Mouse (Mus musculus): ENCODE measurements at regions not wholly inside any gene's neighbourhood (a gene's known extent, or its start where the extent isn't known, plus 50 kb on each side); places are given as distances from the start of the nearest gene placed in this dataset.

- DNase-seq (ENCODE audit: low spot score in 2 of 2) = no peak
These were observed 183.1 kb downstream of the Fgf9 start for GRCm38 (mm10) chr14:58253369-58253968.

GRCm38 (mm10) chr14:58225869-58226268 is 155.5 kb downstream of the Fgf9 start:
- no peak for DNase-seq (ENCODE audit: low spot score in 2 of 2)

DNA sequence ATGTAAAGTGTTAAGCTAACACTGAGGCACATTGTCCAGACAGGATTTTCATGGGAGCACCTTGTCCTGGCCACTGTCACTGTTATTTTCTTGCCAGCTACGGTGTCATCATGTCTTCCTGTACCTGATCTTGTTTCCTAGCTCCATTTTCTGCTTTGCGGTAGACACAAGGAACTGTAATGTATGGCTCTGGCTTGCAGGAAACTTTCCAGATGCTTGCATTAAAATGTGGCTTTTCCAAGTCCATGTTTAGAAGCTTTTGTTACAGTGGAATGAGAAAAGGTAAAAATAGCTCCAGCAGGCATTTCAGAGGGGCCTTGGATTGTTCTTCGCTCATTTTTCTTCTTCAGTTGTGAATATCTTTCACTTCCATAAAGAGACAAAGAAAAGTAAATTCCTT is 154.1 kb downstream of the Fgf9 start:
- DNase-seq (ENCODE audit: low spot score in 2 of 2) = no peak

DNA sequence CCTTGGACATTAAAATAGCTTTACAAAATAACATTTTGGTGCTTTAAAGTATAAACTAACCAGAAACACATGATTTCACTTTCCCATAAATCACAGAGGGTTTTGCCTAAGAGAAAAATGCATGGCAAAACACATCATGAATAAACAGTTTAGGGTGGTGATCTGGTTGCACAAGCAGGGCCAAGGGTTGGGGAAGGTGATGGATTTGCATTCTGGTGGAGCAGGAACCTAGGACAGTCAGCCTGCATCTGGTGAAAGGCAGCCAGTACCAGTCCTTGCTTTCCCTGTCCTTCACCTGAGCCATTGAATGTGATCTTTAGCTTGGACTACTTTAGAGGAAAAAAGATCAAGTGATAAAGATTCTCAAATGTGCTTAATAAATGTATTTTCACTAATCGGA is 138.1 kb downstream of the Fgf9 start:
- DNase-seq (ENCODE audit: low spot score in 2 of 2) = no peak

GRCm38 (mm10) chr14:58202607-58203295 is 132.4 kb downstream of the Fgf9 start:
- DNase-seq (ENCODE audit: low spot score in 2 of 2) = no peak

DNA sequence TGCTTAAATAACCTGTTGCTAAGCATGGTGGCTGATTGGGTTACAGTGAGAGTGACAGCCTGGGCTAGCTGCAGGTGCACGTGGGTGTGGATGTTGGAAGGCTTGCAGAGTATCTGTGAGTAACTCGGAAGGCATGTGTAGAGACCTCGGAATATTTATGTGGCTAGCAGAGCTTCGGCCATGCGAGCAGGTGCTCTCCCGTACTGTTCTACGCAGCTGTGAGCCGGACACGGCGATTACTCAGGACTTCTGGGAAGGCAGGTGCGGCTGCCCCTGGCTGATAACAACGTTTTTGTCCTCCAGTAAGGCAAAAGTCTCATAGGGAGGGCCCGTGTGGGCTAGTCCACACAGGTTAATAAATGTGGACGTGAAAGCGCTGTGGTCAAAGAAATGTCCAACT is 119.6 kb downstream of the Fgf9 start:
- no peak for DNase-seq (ENCODE audit: low spot score in 2 of 2)

- DNase-seq (ENCODE audit: low spot score in 2 of 2) = no peak
These were observed 112.5 kb downstream of the Fgf9 start for GRCm38 (mm10) chr14:58182869-58183268.

GRCm38 (mm10) chr14:58180724-58181123 is 110.4 kb downstream of the Fgf9 start:
- DNase-seq (ENCODE audit: low spot score in 2 of 2) = no peak

DNA sequence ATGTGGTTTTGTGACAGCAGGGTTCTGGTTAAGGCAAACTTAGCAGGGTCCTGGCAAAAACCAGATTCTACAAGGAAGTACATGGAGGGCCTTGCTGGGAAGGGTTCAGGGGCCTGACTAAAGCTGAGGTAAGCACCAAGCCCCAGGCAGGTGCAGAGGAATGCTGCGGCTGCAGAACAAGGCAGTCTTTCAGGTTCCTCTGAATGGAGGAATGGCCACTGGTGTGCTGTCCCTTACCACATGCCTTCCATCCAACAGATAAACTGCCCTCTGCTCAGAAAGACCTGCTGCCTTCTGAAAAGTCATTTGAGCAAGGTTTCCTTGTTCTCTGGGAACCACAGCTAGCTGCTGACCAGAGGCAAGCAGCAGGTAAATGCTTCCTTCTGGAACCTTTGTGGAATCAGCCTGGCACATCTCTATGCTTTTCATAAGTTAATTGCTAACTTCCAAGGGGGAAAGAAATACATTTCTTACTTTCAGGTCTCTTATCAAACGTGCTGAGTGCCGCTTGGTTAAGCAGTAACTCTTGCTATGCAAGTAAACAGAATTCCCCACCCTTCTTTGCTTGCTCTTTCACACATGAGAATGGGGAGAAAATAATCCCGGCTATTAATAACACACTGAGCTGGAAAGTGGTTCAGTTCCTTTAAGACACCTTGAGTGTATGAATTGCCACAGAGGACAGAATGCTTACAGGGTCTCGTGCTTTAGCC is 105.5 kb downstream of the Fgf9 start:
- no peak for DNase-seq (ENCODE audit: low spot score in 2 of 2)

DNA sequence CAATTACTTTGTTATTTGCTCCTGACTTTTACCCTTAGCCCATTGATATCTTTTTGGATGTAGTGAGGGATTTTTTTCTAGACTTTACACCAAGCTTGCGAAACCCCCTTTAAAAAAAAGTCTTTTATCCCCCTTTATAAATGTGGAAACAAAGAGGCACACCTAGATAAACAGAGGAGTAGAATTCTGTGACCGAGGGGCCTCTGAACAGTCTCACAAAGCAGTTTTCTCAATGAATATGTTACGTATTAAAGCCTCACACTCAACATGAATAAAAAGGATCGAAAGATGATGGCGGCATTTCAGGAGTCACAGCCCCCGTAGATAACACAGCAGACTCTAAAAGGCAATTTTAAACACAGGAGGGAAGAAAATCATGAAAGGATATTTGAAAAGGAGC is 104.2 kb downstream of the Fgf9 start:
- no peak for DNase-seq (ENCODE audit: low spot score in 2 of 2)

- DNase-seq (ENCODE audit: low spot score in 2 of 2) = no peak
These were observed 98.6 kb downstream of the Fgf9 start for GRCm38 (mm10) chr14:58168920-58169319.

All from layer of hippocampus, adult 8-10 months (tissue).